Mouse (Mus musculus) embryonic facial prominence, embryonic 15.5 days (tissue): ENCODE measurements at regions not wholly inside any gene's neighbourhood (a gene's known extent, or its start where the extent isn't known, plus 50 kb on each side); places are given as distances from the start of the nearest gene placed in this dataset.

Source experiments
- ATAC-seq: fragments of 200-750 bp; cut with Nextera tagmentation; 2 replicates; pipeline ENCODE4 v1.8.0; 2017; ENCODE audit warnings: low read depth, moderate TSS enrichment; ENCODE audit not compliant: insufficient number of reproducible peaks, low FRiP score, low TSS enrichment
- H3K27ac ChIP-seq: fragments of 300-500 bp; sonication (generic); replicated peaks from 2 replicates; pipeline ENCODE4 v1.5.1; 2015; ENCODE audit warnings: mild to moderate bottlenecking, inconsistent platforms
- H3K27me3 ChIP-seq: fragments of 300-500 bp; sonication (generic); 2 replicates; pipeline ENCODE4 v1.6.1; 2015; ENCODE audit warnings: inconsistent platforms
- H3K36me3 ChIP-seq: fragments of 300-500 bp; sonication (generic); 2 replicates; pipeline ENCODE4 v1.6.1; 2015; ENCODE audit warnings: mild to moderate bottlenecking, inconsistent platforms
- H3K4me1 ChIP-seq: fragments of 300-500 bp; sonication (generic); 2 replicates; pipeline ENCODE4 v1.6.1; 2015; ENCODE audit warnings: inconsistent platforms
- H3K4me2 ChIP-seq: fragments of 300-500 bp; sonication (generic); replicated peaks from 2 replicates; pipeline ENCODE4 v1.6.1; 2015; ENCODE audit warnings: mild to moderate bottlenecking, inconsistent platforms
- H3K4me3 ChIP-seq: fragments of 300-500 bp; sonication (generic); replicated peaks from 2 replicates; pipeline ENCODE4 v1.5.1; 2015; ENCODE audit warnings: mild to moderate bottlenecking, inconsistent platforms
- H3K9ac ChIP-seq: fragments of 300-500 bp; sonication (generic); 2 replicates; pipeline ENCODE4 v1.6.1; 2015; ENCODE audit warnings: inconsistent platforms
- H3K9me3 ChIP-seq: fragments of 300-500 bp; sonication (generic); replicated peaks from 2 replicates; pipeline ENCODE4 v1.6.1; 2016; ENCODE audit warnings: inconsistent platforms
- WGBS: fragments of 180-500 bp; shearing (Covaris S2); methylation state at CpG from one replicate; pipeline ENCODE4 v1.1.7; 2015; 5-methylcytosine and 5-hydroxymethylcytosine counted together

DNA sequence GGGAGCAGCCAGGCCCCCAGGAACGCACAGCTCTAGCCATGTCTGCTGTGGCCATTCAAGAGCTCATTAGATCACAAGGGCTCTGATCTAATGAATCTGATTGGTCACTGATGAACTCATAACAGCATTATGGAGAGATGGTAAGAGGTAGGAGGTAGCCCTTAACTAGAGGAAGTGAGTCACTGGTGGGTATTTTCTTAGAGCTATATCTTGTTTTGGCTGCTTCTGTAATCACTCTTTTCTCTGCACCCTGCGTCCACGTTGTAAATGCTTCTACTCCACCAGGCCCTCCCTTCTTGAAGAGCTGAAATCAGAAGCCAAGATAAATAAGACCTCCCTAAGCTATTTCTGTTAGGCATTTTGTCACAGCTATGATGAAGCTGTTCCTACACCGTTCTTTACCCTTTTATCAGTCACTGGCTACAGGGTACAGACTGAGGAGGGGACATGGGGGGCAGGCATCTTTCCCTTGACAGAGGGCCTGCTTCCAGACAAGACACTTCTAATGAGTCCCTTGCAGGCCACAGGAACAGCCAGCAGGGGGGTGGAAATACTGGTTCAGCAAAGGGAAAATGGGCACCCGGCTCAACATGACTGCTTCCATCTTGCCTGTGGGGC, 412.1 kb downstream of the Pdcd6ip start:
- Histone ChIP-seq H3K4me1 (no peaks in the 10 kb centered on the region), H3K4me3 (no peak overlapping the region), H3K9ac (no peak overlapping the region), H3K4me2 (no peak overlapping the region), H3K36me3 (no peaks in the 10 kb centered on the region), H3K27ac (no peak overlapping the region), H3K9me3 (no peaks in the 10 kb centered on the region), H3K27me3 (no peaks in the 10 kb centered on the region)
- ATAC-seq, result no peak
- 67% methylated on average over 5 of the region's 5 CpGs for WGBS

DNA sequence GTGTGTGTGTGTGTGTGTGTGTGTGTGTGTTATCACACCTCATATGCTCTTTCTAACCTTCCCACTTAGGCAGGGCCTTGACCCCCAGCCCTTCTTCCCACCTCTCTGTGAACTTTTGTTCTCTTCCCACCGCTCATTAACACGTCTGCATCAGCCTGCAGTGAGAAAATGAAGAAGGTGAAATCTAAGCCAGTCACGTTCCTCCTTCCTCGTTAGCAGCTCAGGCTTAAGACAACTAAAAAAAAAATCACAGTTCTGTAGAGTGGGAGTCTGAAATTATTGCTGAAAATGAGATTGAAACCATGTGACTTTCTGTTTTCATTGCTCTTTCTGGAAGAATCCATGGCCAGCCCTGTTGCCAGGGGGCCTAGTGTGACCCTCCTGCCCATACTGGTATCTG, 420.7 kb downstream of the Pdcd6ip start:
- Histone ChIP-seq H3K27ac (no peak overlapping the region), H3K9ac (no peak overlapping the region), H3K9me3 (no peaks in the 10 kb centered on the region), H3K4me1 (no peaks in the 10 kb centered on the region), H3K4me2 (no peak overlapping the region), H3K4me3 (no peak overlapping the region), H3K36me3 (no peaks in the 10 kb centered on the region), H3K27me3 (no peaks in the 10 kb centered on the region)
- 61% methylated on average over 4 of the region's 4 CpGs for WGBS
- no peak for ATAC-seq

DNA sequence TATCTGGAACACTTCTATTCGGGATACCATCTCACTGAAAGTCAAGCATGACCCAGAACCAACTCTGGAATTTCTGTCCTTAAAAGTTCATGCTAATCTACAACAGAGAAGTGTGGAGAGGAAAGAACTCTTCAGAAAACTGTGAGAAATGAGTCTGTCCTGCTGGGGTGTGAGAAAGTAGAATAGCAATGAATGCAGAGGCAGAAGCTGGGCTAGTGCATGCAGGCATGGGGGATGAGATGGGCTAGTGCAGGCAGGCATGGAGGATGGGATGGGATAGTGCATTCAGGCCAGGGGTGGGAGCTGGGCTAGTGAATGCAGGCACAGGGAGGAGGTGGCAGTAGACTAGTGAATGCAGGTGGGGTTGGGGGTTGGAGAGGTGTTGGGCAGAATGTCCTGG, 424.8 kb downstream of the Pdcd6ip start:
- 40% methylated on average over 1 of the region's 1 CpGs for WGBS
- H3K27ac ChIP-seq, result no peak overlapping the region
- no peaks in the 10 kb centered on the region for H3K36me3 ChIP-seq
- no peak overlapping the region for H3K4me2 ChIP-seq
- no peak overlapping the region for H3K9ac ChIP-seq
- no peaks in the 10 kb centered on the region for H3K9me3 ChIP-seq
- no peak for ATAC-seq
- no peaks in the 10 kb centered on the region for H3K4me1 ChIP-seq
- no peaks in the 10 kb centered on the region for H3K27me3 ChIP-seq
- H3K4me3 ChIP-seq, result no peak overlapping the region

DNA sequence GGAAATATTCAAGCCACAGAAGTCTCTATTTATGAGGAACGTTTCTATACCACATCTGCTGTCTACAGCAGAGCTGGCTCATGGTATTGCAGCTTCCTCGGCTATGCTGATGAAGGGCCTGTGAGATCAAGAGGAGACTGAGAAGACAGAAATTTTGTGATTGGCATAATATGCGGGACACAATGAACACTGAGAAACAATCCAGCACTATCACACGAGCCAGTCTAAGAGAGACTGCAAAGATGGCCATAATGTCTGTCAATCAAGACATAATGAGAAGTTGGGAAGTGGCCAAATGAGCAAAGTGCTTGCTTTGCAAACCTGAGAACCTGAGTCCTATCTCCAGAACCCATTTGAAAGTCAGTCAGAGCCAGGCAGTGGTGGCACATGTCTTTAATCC, 437.5 kb downstream of the Pdcd6ip start:
- no peak overlapping the region for H3K9ac ChIP-seq
- H3K27me3 ChIP-seq, result no peaks in the 10 kb centered on the region
- no peaks in the 10 kb centered on the region for H3K36me3 ChIP-seq
- no peak for ATAC-seq
- no peak overlapping the region for H3K4me2 ChIP-seq
- 69% methylated on average over 4 of the region's 4 CpGs for WGBS
- H3K9me3 ChIP-seq, result no peaks in the 10 kb centered on the region
- no peak overlapping the region for H3K4me3 ChIP-seq
- no peak overlapping the region for H3K27ac ChIP-seq
- no peaks in the 10 kb centered on the region for H3K4me1 ChIP-seq

DNA sequence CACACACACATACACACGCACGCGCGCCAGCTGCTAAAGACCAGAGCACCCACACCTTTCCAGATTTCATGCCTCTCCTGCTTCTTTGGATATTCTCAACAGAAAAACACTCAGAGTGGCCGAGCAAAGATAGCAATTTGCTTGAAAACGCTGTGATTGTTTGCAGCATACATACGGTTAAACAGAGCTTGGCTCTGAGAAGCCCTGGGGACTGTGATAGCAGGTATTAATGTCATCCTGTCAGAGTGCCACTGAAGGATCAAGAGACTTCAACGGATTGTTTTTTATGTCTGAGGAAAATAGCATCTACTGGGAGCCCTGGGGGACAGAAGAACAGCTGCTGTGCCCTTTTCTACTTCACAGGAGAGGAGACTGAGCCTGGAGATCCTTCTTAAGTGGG, 440.4 kb downstream of the Pdcd6ip start:
- Histone ChIP-seq H3K27ac (no peak overlapping the region), H3K36me3 (no peaks in the 10 kb centered on the region), H3K4me2 (no peak overlapping the region), H3K4me3 (no peak overlapping the region), H3K9me3 (no peaks in the 10 kb centered on the region), H3K4me1 (no peaks in the 10 kb centered on the region), H3K9ac (no peak overlapping the region), H3K27me3 (no peaks in the 10 kb centered on the region)
- ATAC-seq, result no peak
- WGBS, result 72% methylated on average over 8 of the region's 8 CpGs

DNA sequence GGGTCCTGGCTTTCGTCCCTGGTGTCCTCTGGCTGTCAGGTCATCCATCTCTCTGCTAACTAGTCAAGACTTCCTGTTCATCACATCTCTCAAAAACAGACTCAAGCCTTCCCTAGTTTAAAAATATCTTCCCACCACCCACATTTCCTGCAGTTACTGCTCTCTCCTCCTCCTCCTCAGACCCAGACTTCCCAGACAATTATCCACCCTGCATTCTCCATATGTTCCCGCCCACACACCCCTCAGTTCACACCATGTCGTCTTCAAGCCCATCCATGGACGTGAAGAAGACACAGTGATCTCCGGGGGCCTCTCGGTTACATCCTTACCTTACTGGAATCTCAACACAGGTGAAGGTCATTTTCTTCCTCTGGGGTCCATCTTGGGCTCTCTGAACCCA, 444.4 kb downstream of the Pdcd6ip start:
- no peaks in the 10 kb centered on the region for H3K4me1 ChIP-seq
- H3K9me3 ChIP-seq, result no peaks in the 10 kb centered on the region; the same call in 1 of the 2 replicates
- no peak overlapping the region for H3K4me2 ChIP-seq
- WGBS, result 83% methylated on average over 6 of the region's 6 CpGs
- H3K27ac ChIP-seq, result no peak overlapping the region
- H3K27me3 ChIP-seq, result no peaks in the 10 kb centered on the region
- no peaks in the 10 kb centered on the region for H3K36me3 ChIP-seq
- no peak overlapping the region for H3K9ac ChIP-seq
- no peak for ATAC-seq
- H3K4me3 ChIP-seq, result no peak overlapping the region

DNA sequence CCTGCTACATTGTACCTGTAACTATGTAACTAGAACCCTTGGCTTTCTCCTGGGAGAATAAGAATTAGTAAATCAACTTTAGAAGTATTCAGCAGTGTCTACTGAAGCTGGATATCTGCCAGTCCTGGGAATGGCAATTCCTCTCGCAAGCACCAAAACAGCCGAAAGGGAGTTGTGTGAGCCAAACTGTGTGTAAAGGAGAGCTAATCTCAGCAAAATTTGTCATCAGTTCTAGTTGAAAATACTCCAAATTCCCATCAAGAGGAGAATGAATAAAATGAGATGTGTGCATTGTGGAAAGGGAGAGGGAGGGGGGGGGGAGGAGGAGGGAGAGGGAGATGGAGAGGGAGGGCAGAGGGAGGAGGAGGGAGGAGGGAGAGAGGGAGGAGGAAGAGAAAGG, 447.8 kb downstream of the Pdcd6ip start:
- H3K4me2 ChIP-seq, result no peak overlapping the region
- H3K36me3 ChIP-seq, result no peaks in the 10 kb centered on the region
- H3K27ac ChIP-seq, result no peak overlapping the region
- WGBS, result 82% methylated on average over 2 of the region's 2 CpGs
- no peak overlapping the region for H3K9ac ChIP-seq
- no peak for ATAC-seq
- no peaks in the 10 kb centered on the region for H3K4me1 ChIP-seq
- no peak overlapping the region for H3K4me3 ChIP-seq
- H3K9me3 ChIP-seq, result no peaks in the 10 kb centered on the region; the same call in 1 of the 2 replicates
- no peaks in the 10 kb centered on the region for H3K27me3 ChIP-seq

DNA sequence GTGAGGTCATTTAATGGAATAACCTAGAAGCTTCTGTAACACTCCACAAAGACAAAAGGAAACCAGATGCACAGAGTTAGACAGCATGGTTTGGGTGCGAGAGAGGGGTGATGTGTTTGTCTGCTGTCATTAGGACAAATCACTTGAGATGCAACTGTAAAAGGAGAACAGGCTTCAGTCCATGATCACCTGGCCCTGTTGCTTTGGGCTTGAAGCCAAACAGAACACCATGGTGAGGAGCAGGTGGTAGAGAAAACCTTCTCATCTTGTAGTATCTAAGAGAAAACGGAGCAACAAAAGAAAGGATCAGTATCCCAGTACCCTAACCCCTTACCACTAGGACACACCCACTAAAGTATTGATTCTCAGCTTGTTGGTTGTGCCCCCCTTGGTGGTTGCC, 449.5 kb downstream of the Pdcd6ip start:
- Histone ChIP-seq H3K4me3 (no peak overlapping the region), H3K9me3 (no peaks in the 10 kb centered on the region; the same call in 1 of the 2 replicates), H3K4me1 (no peaks in the 10 kb centered on the region), H3K27me3 (no peaks in the 10 kb centered on the region), H3K36me3 (no peaks in the 10 kb centered on the region), H3K9ac (no peak overlapping the region), H3K27ac (no peak overlapping the region), H3K4me2 (no peak overlapping the region)
- no peak for ATAC-seq
- WGBS, result 67% methylated on average over 2 of the region's 2 CpGs

DNA sequence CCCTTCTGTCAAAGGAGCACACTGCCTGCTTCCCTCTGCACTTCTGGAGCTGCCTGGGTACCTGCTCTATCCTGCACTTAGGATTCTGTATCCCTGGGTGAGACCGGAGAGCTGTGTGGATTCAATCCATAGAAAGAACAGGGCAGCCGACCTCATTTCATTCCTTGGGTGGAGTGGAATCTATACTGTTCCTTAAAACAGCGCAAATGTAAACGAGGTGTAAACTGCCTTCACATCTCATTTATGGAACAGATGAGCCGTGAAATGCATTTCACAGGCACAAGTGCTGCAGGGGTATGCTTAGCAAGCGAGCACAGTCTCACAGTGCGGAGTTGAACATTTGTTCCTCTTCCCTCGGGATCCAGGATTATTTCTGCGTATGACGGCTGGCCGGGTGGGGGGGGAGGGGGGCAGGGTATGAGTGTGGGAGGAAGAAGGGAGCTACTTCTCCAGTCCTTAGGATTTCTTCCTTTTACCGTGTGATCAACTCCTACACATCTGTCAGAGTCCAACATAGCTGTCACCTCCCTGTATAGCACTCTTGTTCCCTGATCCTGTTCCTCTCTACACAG, 459.3 kb downstream of the Pdcd6ip start:
- no peak overlapping the region for H3K4me2 ChIP-seq
- no peaks in the 10 kb centered on the region for H3K9me3 ChIP-seq
- H3K27me3 ChIP-seq, result no peaks in the 10 kb centered on the region
- no peak for ATAC-seq
- no peak overlapping the region for H3K9ac ChIP-seq
- no peak overlapping the region for H3K4me3 ChIP-seq
- no peak overlapping the region for H3K27ac ChIP-seq
- 68% methylated on average over 12 of the region's 12 CpGs for WGBS
- no peaks in the 10 kb centered on the region for H3K4me1 ChIP-seq
- no peaks in the 10 kb centered on the region for H3K36me3 ChIP-seq

DNA sequence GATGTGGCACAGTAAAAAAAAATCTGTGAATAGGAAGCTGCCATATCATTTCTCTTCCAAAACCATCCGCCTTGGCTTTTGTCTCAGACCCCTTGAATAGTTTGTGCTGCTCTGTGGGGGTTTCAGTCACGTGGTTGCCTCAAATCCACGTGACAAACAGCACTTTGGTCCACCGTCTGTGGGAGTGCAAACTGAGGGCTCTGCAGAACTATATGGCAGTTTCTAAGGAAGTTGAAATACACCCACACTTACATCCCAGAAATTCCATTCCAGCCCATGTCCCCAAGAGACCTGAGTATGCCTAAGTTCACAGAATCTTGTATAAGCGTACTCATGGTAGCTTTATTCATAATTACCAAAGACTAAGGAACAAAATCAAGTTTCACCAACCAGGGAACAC, 460.1 kb downstream of the Pdcd6ip start:
- H3K27ac ChIP-seq, result no peak overlapping the region
- 55% methylated on average over 5 of the region's 5 CpGs for WGBS
- ATAC-seq, result no peak
- no peaks in the 10 kb centered on the region for H3K36me3 ChIP-seq
- H3K9ac ChIP-seq, result no peak overlapping the region
- H3K9me3 ChIP-seq, result no peaks in the 10 kb centered on the region
- no peaks in the 10 kb centered on the region for H3K27me3 ChIP-seq
- no peak overlapping the region for H3K4me3 ChIP-seq
- no peak overlapping the region for H3K4me2 ChIP-seq
- H3K4me1 ChIP-seq, result no peaks in the 10 kb centered on the region

DNA sequence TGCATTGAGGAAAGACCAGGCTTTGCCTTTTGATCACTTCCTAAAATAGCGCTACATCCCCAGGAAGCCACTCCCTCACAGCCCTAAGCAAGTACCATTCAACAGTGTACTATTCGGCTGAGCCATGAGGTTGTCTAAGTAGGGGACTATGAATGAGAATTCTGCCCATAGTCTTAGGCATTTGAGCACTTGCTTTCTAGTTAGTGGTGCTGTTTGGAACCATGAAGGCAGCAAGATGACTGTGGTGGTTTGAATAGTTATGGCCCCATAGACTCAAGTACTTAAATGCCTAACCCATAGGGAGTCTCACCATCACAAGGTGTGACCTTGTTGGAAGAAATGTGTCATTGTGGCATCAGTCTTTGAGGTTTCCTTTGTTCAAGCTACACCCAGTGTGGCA, 464.2 kb downstream of the Pdcd6ip start:
- H3K4me3 ChIP-seq, result no peak overlapping the region
- H3K4me2 ChIP-seq, result no peak overlapping the region
- H3K27ac ChIP-seq, result no peak overlapping the region
- H3K4me1 ChIP-seq, result no peaks in the 10 kb centered on the region
- H3K36me3 ChIP-seq, result no peaks in the 10 kb centered on the region
- WGBS, result 90% methylated on average over 2 of the region's 2 CpGs
- H3K9ac ChIP-seq, result no peak overlapping the region
- H3K27me3 ChIP-seq, result no peaks in the 10 kb centered on the region
- no peaks in the 10 kb centered on the region for H3K9me3 ChIP-seq
- ATAC-seq, result no peak

DNA sequence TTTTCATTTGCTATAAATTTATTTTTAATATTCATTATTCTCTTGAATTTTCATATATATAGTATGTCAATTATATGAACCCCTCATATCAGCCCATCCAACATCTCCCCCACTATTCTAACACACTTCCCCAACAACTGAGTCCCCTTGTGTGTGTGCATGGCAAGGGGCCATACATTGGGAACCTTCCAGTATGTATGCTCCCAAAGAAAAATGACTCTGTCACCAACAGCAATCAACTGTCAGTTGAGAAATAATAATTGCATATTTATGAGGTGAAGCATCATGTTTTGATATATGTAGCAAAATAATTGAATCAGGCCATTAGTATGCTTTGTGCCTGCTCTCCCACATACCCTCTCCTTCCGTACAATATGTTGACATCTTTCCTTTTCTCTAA, 474.7 kb downstream of the Pdcd6ip start:
- H3K4me2 ChIP-seq, result no peak overlapping the region
- H3K27me3 ChIP-seq, result no peaks in the 10 kb centered on the region
- no peak overlapping the region for H3K4me3 ChIP-seq
- H3K9ac ChIP-seq, result no peak overlapping the region
- no peaks in the 10 kb centered on the region for H3K9me3 ChIP-seq
- H3K4me1 ChIP-seq, result no peaks in the 10 kb centered on the region
- WGBS, result 80% methylated on average over 1 of the region's 1 CpGs
- no peaks in the 10 kb centered on the region for H3K36me3 ChIP-seq
- ATAC-seq, result no peak
- no peak overlapping the region for H3K27ac ChIP-seq
